Mouse (Mus musculus): ENCODE measurements around the gene Car3.

- no peak for TF ChIP-seq CTCF (IDR thresholded peaks at IDR 0.05; ENCODE audit: borderline replicate concordance, control insufficient read depth, extremely low read depth, insufficient read depth, low read length, poor library complexity)
- no peak for TF ChIP-seq POLR2A (IDR thresholded peaks at IDR 0.05; ENCODE audit: control insufficient read depth, extremely low read depth, insufficient read depth, low read length, poor library complexity)
Measured at GRCm38 (mm10) chr3:14877251-14877909, 14.1 kb downstream of the Car3 start.

Data from thymus, adult 2 months (tissue).